9 mouse cellular contexts compared by ENCODE assay signal in genomic region chr7:132372752-132373513, GRCm38 (mm10). TPM values are rescaled to one million over a fixed set of nuclear protein-coding genes. Genes with fewer than 3 reads are reported as not detected.
DNase-seq lines count a peak whose midpoint lies in the region; ATAC-seq lines count a peak whose summit lies in the region.
"Had no signal": no experiment of that assay in that cellular context is flagged by ENCODE, and none has a peak within 500 bp of the region (broad histone marks: within the 10 kb centered on the region; RNA-seq: fewer than 3 reads in every experiment).

No protein-coding gene starts in this region.

- DNase-seq in forebrain, embryonic 10.5 days (ENCODE audit: extremely low spot score, low spot score), result no peak
- DNase-seq in forebrain, embryonic 11.5 days (ENCODE audit: low spot score), result no peak
- peak; percentile 43 for DNase-seq in cerebellum, adult 11 months
- DNase-seq in testis, postnatal 10 days (ENCODE audit: low spot score), result no peak
- no peak for DNase-seq in heart, postnatal 4 days
- no peak for DNase-seq in left cerebral cortex, adult 11 months (ENCODE audit: low spot score)

- peak overlapping the region; percentile 48; the same call in 1 of the 2 replicates for H3K27ac ChIP-seq in forebrain, embryonic 10.5 days
- H3K27ac ChIP-seq in forebrain, embryonic 11.5 days (ENCODE audit: low read depth, low read length), result no peak overlapping the region
- H3K27ac ChIP-seq in forebrain, embryonic 12.5 days, result 0 out of 2 replicates have a peak overlapping the region, but pooled peaks have one; percentile 16
- H3K27ac ChIP-seq in midbrain, embryonic 12.5 days (replicated peaks), result peak overlapping the region; percentile 31; the same call in 1 of the 2 replicates
- H3K27ac ChIP-seq: lung, embryonic 15.5 days had no signal

- no peak for ATAC-seq in forebrain, embryonic 11.5 days (replicated peaks; ENCODE audit: low FRiP score)
- no peak for ATAC-seq in forebrain, embryonic 12.5 days (ENCODE audit: low FRiP score)
- ATAC-seq in midbrain, embryonic 12.5 days (ENCODE audit: low FRiP score, low read depth), result no peak

- WGBS in forebrain, embryonic 10.5 days, result 69% methylated on average over 17 of the region's 17 CpGs
- WGBS in forebrain, embryonic 11.5 days, result 51% methylated on average over 17 of the region's 17 CpGs
- 44% methylated on average over 17 of the region's 17 CpGs for WGBS in forebrain, embryonic 12.5 days
- WGBS in midbrain, embryonic 12.5 days, result 37% methylated on average over 17 of the region's 17 CpGs

- H3K27me3 ChIP-seq in forebrain, embryonic 10.5 days (ENCODE audit: poor library complexity, severe bottlenecking), result no peaks in the 10 kb centered on the region
- no peaks in the 10 kb centered on the region for H3K27me3 ChIP-seq in forebrain, embryonic 11.5 days (ENCODE audit: control insufficient read depth, insufficient read depth, low read length)
- no peaks in the 10 kb centered on the region for H3K27me3 ChIP-seq in forebrain, embryonic 12.5 days
- H3K27me3 ChIP-seq in midbrain, embryonic 12.5 days, result peaks cover 3% of the 10 kb centered on the region; the same call in 1 of the 2 replicates
- H3K27me3 ChIP-seq: lung, embryonic 15.5 days had no signal

- no peaks in the 10 kb centered on the region for H3K36me3 ChIP-seq in forebrain, embryonic 10.5 days (replicated peaks)
- H3K36me3 ChIP-seq in forebrain, embryonic 11.5 days (ENCODE audit: control insufficient read depth, insufficient read depth, low read length), result no peaks in the 10 kb centered on the region
- H3K36me3 ChIP-seq in forebrain, embryonic 12.5 days (replicated peaks), result no peaks in the 10 kb centered on the region
- no peaks in the 10 kb centered on the region for H3K36me3 ChIP-seq in midbrain, embryonic 12.5 days
- H3K36me3 ChIP-seq: lung, embryonic 15.5 days had no signal

- no peaks in the 10 kb centered on the region for H3K9me3 ChIP-seq in forebrain, embryonic 10.5 days
- no peaks in the 10 kb centered on the region for H3K9me3 ChIP-seq in forebrain, embryonic 11.5 days (ENCODE audit: control insufficient read depth, low read length)
- H3K9me3 ChIP-seq in forebrain, embryonic 12.5 days, result no peaks in the 10 kb centered on the region
- no peaks in the 10 kb centered on the region for H3K9me3 ChIP-seq in midbrain, embryonic 12.5 days
- H3K9me3 ChIP-seq: lung, embryonic 15.5 days had no signal

- H3K9ac ChIP-seq in forebrain, embryonic 11.5 days (ENCODE audit: low read length), result no peak overlapping the region
- H3K9ac ChIP-seq in forebrain, embryonic 12.5 days, result no peak overlapping the region
- no peak overlapping the region for H3K9ac ChIP-seq in midbrain, embryonic 12.5 days (replicated peaks)
- H3K9ac ChIP-seq: lung, embryonic 15.5 days had no signal

- H3K4me3 ChIP-seq in forebrain, embryonic 10.5 days, result no peak overlapping the region
- no peak overlapping the region for H3K4me3 ChIP-seq in forebrain, embryonic 11.5 days (ENCODE audit: low read depth, low read length)
- no peak overlapping the region for H3K4me3 ChIP-seq in forebrain, embryonic 12.5 days (replicated peaks)
- no peak overlapping the region for H3K4me3 ChIP-seq in midbrain, embryonic 12.5 days
- H3K4me3 ChIP-seq: lung, embryonic 15.5 days had no signal

- peaks cover 23% of the 10 kb centered on the region for H3K4me1 ChIP-seq in forebrain, embryonic 10.5 days
- no peaks in the 10 kb centered on the region for H3K4me1 ChIP-seq in forebrain, embryonic 11.5 days (replicated peaks; ENCODE audit: control insufficient read depth, insufficient read depth, low read length)
- H3K4me1 ChIP-seq in forebrain, embryonic 12.5 days, result peaks cover 15% of the 10 kb centered on the region
- peaks cover 16% of the 10 kb centered on the region for H3K4me1 ChIP-seq in midbrain, embryonic 12.5 days

- H3K4me2 ChIP-seq in forebrain, embryonic 11.5 days (ENCODE audit: low read depth, low read length, severe bottlenecking), result no peak overlapping the region
- H3K4me2 ChIP-seq in forebrain, embryonic 12.5 days, result no peak overlapping the region
- H3K4me2 ChIP-seq in midbrain, embryonic 12.5 days (replicated peaks), result no peak overlapping the region
- H3K4me2 ChIP-seq: lung, embryonic 15.5 days had no signal

RNA-seq across cellular contexts. Expression of gene Chst15, which starts 55.9 kb away (rescaled TPM):
- polyA plus RNA-seq in forebrain, embryonic 10.5 days (2016; fragmentation: Nextera tagmentation; extraction: Ambion mirVana), result 9.2 and 9.7 TPM in 2 replicates
- 10.9 and 13.1 TPM in 2 replicates for polyA plus RNA-seq in forebrain, embryonic 11.5 days (2014; fragmentation: Nextera tagmentation; extraction: Ambion mirVana)
- polyA plus RNA-seq in forebrain, embryonic 12.5 days (2016; fragmentation: Nextera tagmentation; extraction: Ambion mirVana), result 13.8 and 15.6 TPM in 2 replicates
- 27.5 and 28.0 TPM in 2 replicates for polyA plus RNA-seq in midbrain, embryonic 12.5 days (2016; fragmentation: Nextera tagmentation; extraction: Ambion mirVana)
- 10 to 100 TPM; 12.5 to 12.7 TPM for total RNA-seq in heart, postnatal 4 days (2021)
